Mouse (Mus musculus) limb, embryonic 13.5 days (tissue): ENCODE data around the gene Lep. TPM values are rescaled to one million over a fixed set of nuclear protein-coding genes. Genes with fewer than 3 reads are reported as not detected.
A peak's percentile ranks its signal among the peaks of the same experiment; 100 is the strongest.

Experiments used
- ATAC-seq: fragments of 200-750 bp; cut with Nextera tagmentation; 2 replicates; pipeline ENCODE4 v1.8.0; 2017; ENCODE audit warnings: low read depth, moderate number of reproducible peaks, moderate TSS enrichment; ENCODE audit not compliant: low FRiP score
- H3K27ac ChIP-seq: fragments of 300-500 bp; sonication (generic); 2 replicates; pipeline ENCODE4 v1.5.1; 2015; ENCODE audit warnings: inconsistent platforms, mild to moderate bottlenecking, moderate library complexity
- H3K27me3 ChIP-seq: fragments of 300-500 bp; sonication (generic); 2 replicates; pipeline ENCODE4 v1.6.1; 2015; ENCODE audit warnings: mild to moderate bottlenecking, inconsistent platforms
- H3K36me3 ChIP-seq: fragments of 300-500 bp; sonication (generic); 2 replicates; pipeline ENCODE4 v1.6.1; 2015; ENCODE audit warnings: inconsistent platforms, mild to moderate bottlenecking, moderate library complexity
- H3K4me1 ChIP-seq: fragments of 300-500 bp; sonication (generic); 2 replicates; pipeline ENCODE4 v1.6.1; 2015; ENCODE audit warnings: inconsistent platforms
- H3K4me2 ChIP-seq: fragments of 300-500 bp; sonication (generic); replicated peaks from 2 replicates; pipeline ENCODE4 v1.6.1; 2015; ENCODE audit warnings: inconsistent platforms, mild to moderate bottlenecking, moderate library complexity
- H3K4me3 ChIP-seq: fragments of 300-500 bp; sonication (generic); 2 replicates; pipeline ENCODE4 v1.5.1; 2015; ENCODE audit warnings: moderate library complexity, mild to moderate bottlenecking, inconsistent platforms
- H3K9ac ChIP-seq: fragments of 300-500 bp; sonication (generic); 2 replicates; pipeline ENCODE4 v1.6.1; 2015; ENCODE audit warnings: mild to moderate bottlenecking, inconsistent platforms
- H3K9me3 ChIP-seq: fragments of 300-500 bp; sonication (generic); 2 replicates; pipeline ENCODE4 v1.6.1; 2016; ENCODE audit warnings: inconsistent platforms
- WGBS: fragments of 180-500 bp; shearing (Covaris S2); methylation state at CpG from one replicate; pipeline ENCODE4 v1.1.7; 2015; 5-methylcytosine and 5-hydroxymethylcytosine counted together
- polyA plus RNA-seq: library from polyadenylated mRNA; unstranded; fragments of >200 nt; fragmentation: Nextera tagmentation; extraction: Ambion mirVana; gene quantifications from 2 replicates; pipeline ENCODE4 v1.2.1, GENCODE M21; 2015

Gene Lep
- polyA plus RNA-seq, 1 experiment from 2014 or later = not detected

- ATAC-seq = no peak
- H3K4me1 ChIP-seq = no peaks in the 10 kb centered on the region
- no peaks in the 10 kb centered on the region for H3K9me3 ChIP-seq
- H3K27me3 ChIP-seq = peaks cover 11% of the 10 kb centered on the region
- no peaks in the 10 kb centered on the region for H3K36me3 ChIP-seq
- WGBS = 59% methylated on average over 9 of the region's 9 CpGs
- H3K4me2 ChIP-seq = no peak overlapping the region
- H3K27ac ChIP-seq = no peak overlapping the region
- H3K4me3 ChIP-seq = no peak overlapping the region
- no peak overlapping the region for H3K9ac ChIP-seq
Measured at GRCm38 (mm10) chr6:29052188-29052587, 7.8 kb upstream of the Lep start.

- no peak overlapping the region for H3K27ac ChIP-seq
- peaks cover 11% of the 10 kb centered on the region for H3K27me3 ChIP-seq
- no peaks in the 10 kb centered on the region for H3K36me3 ChIP-seq
- no peak for ATAC-seq
- 67% methylated on average over 7 of the region's 7 CpGs for WGBS
- no peaks in the 10 kb centered on the region for H3K9me3 ChIP-seq
- H3K9ac ChIP-seq = no peak overlapping the region
- H3K4me1 ChIP-seq = no peaks in the 10 kb centered on the region
- H3K4me3 ChIP-seq = no peak overlapping the region
- H3K4me2 ChIP-seq = no peak overlapping the region
Measured at GRCm38 (mm10) chr6:29053181-29053580, 6.8 kb upstream of the Lep start.

- no peaks in the 10 kb centered on the region for H3K36me3 ChIP-seq
- no peaks in the 10 kb centered on the region for H3K9me3 ChIP-seq
- H3K4me1 ChIP-seq = no peaks in the 10 kb centered on the region
- peaks cover 10% of the 10 kb centered on the region for H3K27me3 ChIP-seq
- no peak overlapping the region for H3K4me2 ChIP-seq
- WGBS = 79% methylated on average over 7 of the region's 7 CpGs
- no peak overlapping the region for H3K9ac ChIP-seq
- H3K4me3 ChIP-seq = no peak overlapping the region
- no peak for ATAC-seq
- no peak overlapping the region for H3K27ac ChIP-seq
Measured at GRCm38 (mm10) chr6:29056377-29056776, 3.6 kb upstream of the Lep start.

- peaks cover 22% of the 10 kb centered on the region for H3K4me1 ChIP-seq
- H3K27me3 ChIP-seq = no peaks in the 10 kb centered on the region
- 10% methylated on average over 8 of the region's 8 CpGs for WGBS
- H3K9ac ChIP-seq = no peak overlapping the region
- no peak overlapping the region for H3K4me3 ChIP-seq
- no peaks in the 10 kb centered on the region for H3K9me3 ChIP-seq
- H3K27ac ChIP-seq = peak overlapping the region; percentile 22; the same call in 1 of the 2 replicates
- peak overlapping the region; percentile 20 for H3K4me2 ChIP-seq
- no peak for ATAC-seq
- no peaks in the 10 kb centered on the region for H3K36me3 ChIP-seq
Measured at GRCm38 (mm10) chr6:29066389-29066790, 6.4 kb downstream of the Lep start.

GRCm38 (mm10) chr6:29072258-29072657 is 12.2 kb downstream of the Lep start:
- Histone ChIP-seq H3K4me1 (0 out of 2 replicates have a peak, but pooled peaks cover 4% of the 10 kb centered on the region), H3K4me3 (no peak overlapping the region), H3K9ac (no peak overlapping the region), H3K36me3 (no peaks in the 10 kb centered on the region), H3K9me3 (no peaks in the 10 kb centered on the region), H3K27me3 (no peaks in the 10 kb centered on the region), H3K27ac (no peak overlapping the region), H3K4me2 (no peak overlapping the region)
- no peak for ATAC-seq
- WGBS = 90% methylated on average over 4 of the region's 4 CpGs

GRCm38 (mm10) chr6:29073462-29074132 is 13.6 kb downstream of the Lep start:
- no peak overlapping the region for H3K4me2 ChIP-seq
- no peaks in the 10 kb centered on the region for H3K36me3 ChIP-seq
- H3K4me3 ChIP-seq = no peak overlapping the region
- WGBS = 49% methylated on average over 11 of the region's 11 CpGs
- 0 out of 2 replicates have a peak, but pooled peaks cover 4% of the 10 kb centered on the region for H3K4me1 ChIP-seq
- no peaks in the 10 kb centered on the region for H3K9me3 ChIP-seq
- no peak for ATAC-seq
- no peaks in the 10 kb centered on the region for H3K27me3 ChIP-seq
- no peak overlapping the region for H3K9ac ChIP-seq
- H3K27ac ChIP-seq = no peak overlapping the region

GRCm38 (mm10) chr6:29074133-29074469 is 14.1 kb downstream of the Lep start:
- H3K27me3 ChIP-seq = no peaks in the 10 kb centered on the region
- no peak overlapping the region for H3K4me3 ChIP-seq
- H3K4me2 ChIP-seq = no peak overlapping the region
- no peak for ATAC-seq
- H3K36me3 ChIP-seq = no peaks in the 10 kb centered on the region
- H3K9me3 ChIP-seq = no peaks in the 10 kb centered on the region
- H3K4me1 ChIP-seq = 0 out of 2 replicates have a peak, but pooled peaks cover 4% of the 10 kb centered on the region
- H3K27ac ChIP-seq = no peak overlapping the region
- H3K9ac ChIP-seq = no peak overlapping the region

- 72% methylated on average over 4 of the region's 4 CpGs for WGBS
- Histone ChIP-seq H3K4me2 (no peak overlapping the region), H3K4me1 (no peaks in the 10 kb centered on the region), H3K4me3 (no peak overlapping the region), H3K27me3 (no peaks in the 10 kb centered on the region), H3K27ac (no peak overlapping the region), H3K9ac (no peak overlapping the region), H3K9me3 (no peaks in the 10 kb centered on the region), H3K36me3 (no peaks in the 10 kb centered on the region)
- ATAC-seq = no peak
Measured at GRCm38 (mm10) chr6:29079291-29079690, 19.3 kb downstream of the Lep start.

GRCm38 (mm10) chr6:29081826-29082363 is 21.9 kb downstream of the Lep start:
- Histone ChIP-seq H3K9me3 (no peaks in the 10 kb centered on the region), H3K27ac (no peak overlapping the region), H3K36me3 (no peaks in the 10 kb centered on the region), H3K9ac (no peak overlapping the region), H3K4me2 (no peak overlapping the region), H3K27me3 (no peaks in the 10 kb centered on the region), H3K4me3 (no peak overlapping the region), H3K4me1 (no peaks in the 10 kb centered on the region)
- no peak for ATAC-seq
- WGBS = 80% methylated on average over 10 of the region's 10 CpGs

GRCm38 (mm10) chr6:29082776-29083354 is 22.8 kb downstream of the Lep start:
- 0 out of 2 replicates have a peak, but pooled peaks have one; percentile 40 for ATAC-seq
- Histone ChIP-seq H3K9me3 (no peaks in the 10 kb centered on the region), H3K36me3 (no peaks in the 10 kb centered on the region), H3K4me2 (no peak overlapping the region), H3K27ac (no peak overlapping the region), H3K9ac (no peak overlapping the region), H3K4me3 (no peak overlapping the region), H3K4me1 (no peaks in the 10 kb centered on the region), H3K27me3 (no peaks in the 10 kb centered on the region)
- 45% methylated on average over 9 of the region's 9 CpGs for WGBS

GRCm38 (mm10) chr6:29084401-29084800 is 24.4 kb downstream of the Lep start:
- H3K9me3 ChIP-seq = no peaks in the 10 kb centered on the region
- H3K4me3 ChIP-seq = no peak overlapping the region
- no peak overlapping the region for H3K4me2 ChIP-seq
- no peaks in the 10 kb centered on the region for H3K36me3 ChIP-seq
- no peak overlapping the region for H3K9ac ChIP-seq
- H3K4me1 ChIP-seq = 0 out of 2 replicates have a peak, but pooled peaks cover 4% of the 10 kb centered on the region
- ATAC-seq = no peak
- WGBS = 55% methylated on average over 7 of the region's 7 CpGs
- no peaks in the 10 kb centered on the region for H3K27me3 ChIP-seq
- no peak overlapping the region for H3K27ac ChIP-seq

- 63% methylated on average over 7 of the region's 7 CpGs for WGBS
- Histone ChIP-seq H3K4me2 (no peak overlapping the region), H3K27me3 (no peaks in the 10 kb centered on the region), H3K9me3 (peaks cover 14% of the 10 kb centered on the region), H3K4me1 (0 out of 2 replicates have a peak, but pooled peaks cover 4% of the 10 kb centered on the region), H3K4me3 (no peak overlapping the region), H3K9ac (no peak overlapping the region), H3K36me3 (no peaks in the 10 kb centered on the region), H3K27ac (no peak overlapping the region)
- ATAC-seq = no peak
Measured at GRCm38 (mm10) chr6:29087921-29088709, 28.1 kb downstream of the Lep start.
